Mouse (Mus musculus) ES-E14 (cell line): Measurements from ENCODE around the gene Herpud1. TPM values are rescaled to one million over a fixed set of nuclear protein-coding genes. Genes with fewer than 3 reads are reported as not detected.

Experiments used
- DNase-seq: peaks from one replicate; pipeline ENCODE4 v3.0.0-alpha.2; 2013; ENCODE audit warnings: low read depth, low spot score
- H3K27ac ChIP-seq: 2 replicates; pipeline ENCODE4 v1.5.1; 2012; ENCODE audit warnings: low read depth, mild to moderate bottlenecking, low read length, moderate library complexity, mixed read lengths; ENCODE audit not compliant: poor library complexity, insufficient read depth, severe bottlenecking
- H3K36me3 ChIP-seq: 2 replicates; pipeline ENCODE4 v1.6.1; 2012; ENCODE audit warnings: mild to moderate bottlenecking, low read length, moderate library complexity, mixed read lengths; ENCODE audit not compliant: control insufficient read depth, poor library complexity, insufficient read depth, severe bottlenecking
- H3K4me1 ChIP-seq, 2 experiments: fragments of 150-350 bp in 1 of 2; sonication (generic) in 1 of 2; 2 replicates each; pipeline ENCODE4 v1.6.1; 2012; ENCODE audit warnings: low read length in 2 of 2, mild to moderate bottlenecking in 1 of 2, mixed read lengths in 1 of 2; ENCODE audit not compliant: control insufficient read depth in 2 of 2, insufficient read depth in 2 of 2, poor library complexity in 1 of 2
- H3K4me3 ChIP-seq, 2 experiments: fragments of 150-350 bp in 1 of 2; sonication (generic) in 1 of 2; 2 replicates each; pipeline ENCODE4 v1.5.1; 2012; ENCODE audit warnings: low read length in 2 of 2, low read depth in 1 of 2, mild to moderate bottlenecking in 1 of 2, mixed read lengths in 1 of 2; ENCODE audit not compliant: insufficient read depth in 1 of 2, poor library complexity in 1 of 2, severe bottlenecking in 1 of 2
- H3K9ac ChIP-seq: 2 replicates; pipeline ENCODE4 v1.6.1; 2012; ENCODE audit warnings: low read depth, mild to moderate bottlenecking, low read length, mixed read lengths; ENCODE audit not compliant: poor library complexity, insufficient read depth, severe bottlenecking
- H3K9me3 ChIP-seq: fragments of 150-350 bp; sonication (generic); 2 replicates; pipeline ENCODE4 v1.6.1; 2012; ENCODE audit warnings: low read depth, mild to moderate bottlenecking, low read length; ENCODE audit not compliant: control insufficient read depth, insufficient read depth
- CHD2 ChIP-seq: IDR thresholded peaks from 2 replicates; pipeline ENCODE4 v1.6.1; 2014; ENCODE audit warnings: mild to moderate bottlenecking, low read depth, low read length, inconsistent platforms
- HCFC1 ChIP-seq: IDR thresholded peaks from 2 replicates; pipeline ENCODE4 v1.6.1; 2012; ENCODE audit warnings: low read length, inconsistent platforms, borderline replicate concordance; ENCODE audit not compliant: insufficient read depth
- MAFK ChIP-seq: IDR thresholded peaks from 2 replicates; pipeline ENCODE4 v1.6.1; 2014; ENCODE audit warnings: mild to moderate bottlenecking, low read depth, low read length, inconsistent platforms; ENCODE audit not compliant: insufficient read depth
- ZC3H11A ChIP-seq: IDR thresholded peaks from 2 replicates; pipeline ENCODE4 v1.6.1; 2012; ENCODE audit warnings: low read depth, mild to moderate bottlenecking, inconsistent platforms, low read length, borderline replicate concordance
- ZNF384 ChIP-seq: IDR thresholded peaks from 2 replicates; pipeline ENCODE4 v1.6.1; 2012; ENCODE audit warnings: low read depth, low read length, inconsistent platforms
- in situ Hi-C, 2 experiments: fragments of 600-800 bp; cut with MboI; formaldehyde crosslinking; loops; one replicate each; pipeline ENCODE4 v1.15.1; 2025; ENCODE audit warnings: low sequenced_read_pairs in 2 of 2, inconsistent platforms in 1 of 2; ENCODE audit not compliant: unreplicated experiment in 2 of 2
- total RNA-seq: library from RNA; depleted of rRNA; stranded (reverse); fragments of 300-350 nt; gene quantifications from 2 replicates; pipeline ENCODE4 v1.2.3, GENCODE M21; 2012

Herpud1 gene
- total RNA-seq, 1 experiment, result 50.4 TPM

GRCm38 (mm10) chr8:94427953-94428352, 41.7 kb downstream of the Herpud1 start:
- Histone ChIP-seq H3K9me3 (no peaks in the 10 kb centered on the region), H3K4me3 (no peak overlapping the region), H3K9ac (no peak overlapping the region), H3K4me1 (no peaks in the 10 kb centered on the region), H3K36me3 (no peaks in the 10 kb centered on the region), H3K27ac (no peak overlapping the region)
- in situ Hi-C loops, result no loop called here
- TF ChIP-seq CHD2 (no peak), ZNF384 (no peak), HCFC1 (no peak), ZC3H11A (no peak), MAFK (no peak)
- no peak for DNase-seq

- no peaks in the 10 kb centered on the region for H3K4me1 ChIP-seq
- no peak overlapping the region for H3K9ac ChIP-seq
- TF ChIP-seq ZC3H11A (no peak), ZNF384 (no peak), CHD2 (no peak), HCFC1 (no peak), MAFK (no peak)
- DNase-seq, result no peak
- no peak overlapping the region for H3K4me3 ChIP-seq
- in situ Hi-C loops, result no loop called here
- H3K9me3 ChIP-seq, result no peaks in the 10 kb centered on the region
- no peak overlapping the region for H3K27ac ChIP-seq
- no peaks in the 10 kb centered on the region for H3K36me3 ChIP-seq
Observed at GRCm38 (mm10) chr8:94428420-94428819, 42.2 kb downstream of the Herpud1 start.

GRCm38 (mm10) chr8:94429376-94429775, 43.1 kb downstream of the Herpud1 start:
- Histone ChIP-seq H3K4me1 (no peaks in the 10 kb centered on the region), H3K9me3 (no peaks in the 10 kb centered on the region), H3K36me3 (no peaks in the 10 kb centered on the region), H3K9ac (no peak overlapping the region), H3K4me3 (no peak overlapping the region), H3K27ac (no peak overlapping the region)
- no peak for DNase-seq
- TF ChIP-seq ZC3H11A (no peak), HCFC1 (no peak), ZNF384 (no peak), CHD2 (no peak), MAFK (no peak)
- in situ Hi-C loops, result no loop called here

- Histone ChIP-seq H3K9ac (no peak overlapping the region), H3K4me3 (no peak overlapping the region), H3K4me1 (no peaks in the 10 kb centered on the region), H3K27ac (no peak overlapping the region), H3K9me3 (no peaks in the 10 kb centered on the region), H3K36me3 (no peaks in the 10 kb centered on the region)
- DNase-seq, result no peak
- in situ Hi-C loops, result no loop called here
- TF ChIP-seq ZNF384 (no peak), HCFC1 (no peak), ZC3H11A (no peak), CHD2 (no peak), MAFK (no peak)
Observed at GRCm38 (mm10) chr8:94432212-94432611, 46.0 kb downstream of the Herpud1 start.

DNA sequence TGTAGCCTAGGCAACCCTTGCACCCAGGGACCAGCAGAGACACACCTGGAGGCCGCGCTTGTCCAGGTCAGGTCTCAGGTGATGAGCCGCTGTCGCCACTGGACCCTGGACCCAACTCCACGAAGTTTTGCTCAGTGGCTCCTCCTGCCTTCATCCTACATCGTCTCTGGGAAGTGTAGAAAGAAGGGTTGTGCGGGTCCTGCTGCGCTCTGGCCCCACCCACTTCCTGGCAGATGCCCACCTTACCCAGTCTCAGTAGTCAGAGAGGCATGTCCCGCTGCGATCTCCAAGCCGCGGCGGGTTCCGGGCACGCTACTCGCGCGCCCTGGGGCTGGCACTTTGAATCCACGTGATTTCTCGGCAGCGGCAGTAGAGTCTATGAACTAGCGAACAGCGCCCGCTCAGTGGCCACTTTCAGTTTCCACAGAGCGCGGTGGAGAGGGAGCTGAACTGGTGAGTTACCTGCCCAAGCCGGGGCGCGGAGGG, 47.8 kb downstream of the Herpud1 start, which contains the start of gene Nlrc5:
Gene Nlrc5 (plus strand): TSS at position 376 of the 486 bp plus-strand sequence.
- peak within 1 kb of the TSS; percentile 51 to 66 for H3K4me3 ChIP-seq
- H3K9me3 ChIP-seq, result no peaks in the 10 kb centered on the region
- in situ Hi-C loops, result no loop called here
- H3K27ac ChIP-seq, result no peak within 1 kb of the TSS
- H3K4me1 ChIP-seq, result no peaks in the 10 kb centered on the region
- TF ChIP-seq ZC3H11A, result no peak
- TF ChIP-seq ZNF384, result no peak
- TF ChIP-seq MAFK, result no peak
- TF ChIP-seq HCFC1, result no peak
- no peak for TF ChIP-seq CHD2
- H3K36me3 ChIP-seq, result no peaks in the 10 kb centered on the region
- DNase-seq, result no peak
- peak within 1 kb of the TSS; percentile 47 for H3K9ac ChIP-seq
